Mouse (Mus musculus) adrenal gland, adult (tissue): ENCODE measurements at regions not wholly inside any gene's neighbourhood (a gene's known extent, or its start where the extent isn't known, plus 50 kb on each side); places are given as distances from the start of the nearest gene placed in this dataset.

ENCODE experiments used
- DNase-seq, 2 experiments: peaks; one replicate each; pipeline ENCODE4 v3.0.0; 2022 to 2023; ENCODE audit warnings: low spot score in 1 of 2; ENCODE audit not compliant: inconsistent age in 2 of 2

- DNase-seq, result no peak
These were observed 230.8 kb downstream of the Sp3 start for GRCm38 (mm10) chr2:72749495-72749894.

GRCm38 (mm10) chr2:72751441-72751840 is 228.8 kb downstream of the Sp3 start:
- DNase-seq, result peak in 1 of 2 experiments; percentile 55

GRCm38 (mm10) chr2:72752624-72753176 is 227.5 kb downstream of the Sp3 start:
- peak in 1 of 2 experiments; percentile 79 for DNase-seq

- no peak for DNase-seq
These were observed 226.2 kb downstream of the Sp3 start for GRCm38 (mm10) chr2:72753788-72754713.

GRCm38 (mm10) chr2:72763454-72763853 is 216.8 kb downstream of the Sp3 start:
- DNase-seq, result no peak

GRCm38 (mm10) chr2:72769030-72769630 is 211.1 kb downstream of the Sp3 start:
- DNase-seq, result no peak

GRCm38 (mm10) chr2:72773401-72773800 is 206.8 kb downstream of the Sp3 start:
- no peak for DNase-seq

GRCm38 (mm10) chr2:72777330-72777729 is 202.9 kb downstream of the Sp3 start:
- peak; percentile 8 to 72 for DNase-seq

GRCm38 (mm10) chr2:72777806-72778510 is 202.3 kb downstream of the Sp3 start:
- no peak for DNase-seq

- DNase-seq, result no peak
These were observed 200.7 kb downstream of the Sp3 start for GRCm38 (mm10) chr2:72779268-72780163.

- DNase-seq, result no peak
These were observed 198.6 kb downstream of the Sp3 start for GRCm38 (mm10) chr2:72781369-72782275.

GRCm38 (mm10) chr2:72782355-72782754 is 197.9 kb downstream of the Sp3 start:
- no peak for DNase-seq

- DNase-seq, result no peak
These were observed 194.7 kb downstream of the Sp3 start for GRCm38 (mm10) chr2:72785365-72786043.

- DNase-seq, result no peak
These were observed 194.1 kb downstream of the Sp3 start for GRCm38 (mm10) chr2:72786044-72786737.

GRCm38 (mm10) chr2:72787616-72788015 is 192.6 kb downstream of the Sp3 start:
- DNase-seq, result no peak

GRCm38 (mm10) chr2:72791496-72791895 is 188.8 kb downstream of the Sp3 start:
- DNase-seq, result no peak

- no peak for DNase-seq
These were observed 186.8 kb downstream of the Sp3 start for GRCm38 (mm10) chr2:72793424-72793823.

GRCm38 (mm10) chr2:72794501-72794900 is 185.7 kb downstream of the Sp3 start:
- no peak for DNase-seq
